Mouse (Mus musculus): ENCODE data around the gene Ppm1j.
"Not testable (repeated sequence)": the region's sequence is repeated elsewhere in the genome, so short reads cannot be mapped to it uniquely, and the experiment has no call there.

DNA sequence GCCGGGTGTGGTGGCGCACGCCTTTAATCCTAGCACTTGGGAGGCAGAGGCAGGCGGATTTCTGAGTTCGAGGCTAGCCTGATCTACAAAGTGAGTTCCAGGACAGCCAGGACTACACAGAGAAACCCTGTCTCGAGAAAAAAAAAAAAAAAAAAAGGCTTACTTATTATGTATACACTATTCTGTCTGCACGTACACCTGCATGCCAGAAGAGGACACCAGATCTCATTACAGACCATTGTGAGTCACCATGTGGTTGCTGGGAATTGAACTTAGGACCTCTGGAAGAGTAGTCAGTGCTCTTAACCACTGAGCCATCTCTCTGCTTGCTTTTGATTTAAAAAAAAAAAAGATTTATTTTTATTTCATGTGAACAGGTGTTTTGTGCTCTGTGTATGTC is 32.4 kb downstream of the Ppm1j start:
- TF ChIP-seq TAL1, GATA1 (IDR thresholded peaks at IDR 0.05; ENCODE audit: low read length): not testable (repeated sequence)
